Mouse (Mus musculus) cortical plate, adult 2 months (tissue): ENCODE results near the gene a. TPM values are rescaled to one million over a fixed set of nuclear protein-coding genes. Genes with fewer than 3 reads are reported as not detected.
"Not testable (repeated sequence)": the region's sequence is repeated elsewhere in the genome, so short reads cannot be mapped to it uniquely, and the experiment has no call there.

ENCODE experiments used
- H3K27ac ChIP-seq: fragments of 200-500 bp; 2 replicates; pipeline ENCODE4 v1.5.1; 2012; ENCODE audit warnings: low read length, control low read depth, inconsistent platforms; ENCODE audit not compliant: insufficient read depth
- H3K4me1 ChIP-seq: fragments of 200-500 bp; 2 replicates; pipeline ENCODE4 v1.6.1; 2011; ENCODE audit warnings: low read length; ENCODE audit not compliant: control insufficient read depth, insufficient read depth
- H3K4me3 ChIP-seq: fragments of 200-500 bp; 2 replicates; pipeline ENCODE4 v1.5.1; 2011; ENCODE audit warnings: mild to moderate bottlenecking, low read length, control low read depth; ENCODE audit not compliant: insufficient read depth
- CTCF ChIP-seq: fragments of 200-500 bp; IDR thresholded peaks from 2 replicates; pipeline ENCODE4 v1.5.1; 2011; ENCODE audit warnings: mild to moderate bottlenecking, control low read depth, low read length; ENCODE audit not compliant: insufficient read depth; ENCODE audit errors: extremely low read depth
- POLR2A ChIP-seq: fragments of 200-500 bp; IDR thresholded peaks from 2 replicates; pipeline ENCODE4 v1.6.1; 2011; ENCODE audit warnings: mild to moderate bottlenecking, low read length, control low read depth; ENCODE audit not compliant: insufficient read depth; ENCODE audit errors: extremely low read depth
- polyA plus RNA-seq: library from polyadenylated mRNA; depleted of rRNA; stranded (reverse); fragments of >200 nt; gene quantifications from 2 replicates; pipeline ENCODE4 v1.2.3, GENCODE M21; 2012

a gene
- polyA plus RNA-seq, 1 experiment = 0.54 TPM

DNA sequence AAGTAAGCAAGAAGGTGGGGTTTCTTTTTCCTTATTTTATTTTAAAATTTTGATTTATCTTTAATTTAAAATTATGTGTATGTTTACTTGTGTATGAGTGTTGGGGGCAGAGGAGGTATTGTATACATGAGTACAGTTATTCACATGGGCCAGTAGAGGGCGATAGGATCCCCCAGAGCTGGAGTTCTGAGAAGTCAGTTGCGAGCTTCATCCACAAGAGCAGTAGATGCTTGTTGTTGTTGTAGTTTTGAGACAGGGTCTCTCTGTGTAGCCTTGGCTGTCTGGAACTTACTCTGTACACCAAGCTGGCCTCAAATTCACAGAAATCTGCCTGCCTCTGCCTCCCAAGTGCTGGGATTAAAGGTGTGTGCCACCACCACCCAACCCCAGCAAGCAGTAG lies 125.3 kb downstream of the a start:
- Histone ChIP-seq H3K27ac (no peak overlapping the region), H3K4me3 (no peak overlapping the region), H3K4me1 (no peaks in the 10 kb centered on the region)
- TF ChIP-seq POLR2A (no peak), CTCF (peak; percentile 45)

DNA sequence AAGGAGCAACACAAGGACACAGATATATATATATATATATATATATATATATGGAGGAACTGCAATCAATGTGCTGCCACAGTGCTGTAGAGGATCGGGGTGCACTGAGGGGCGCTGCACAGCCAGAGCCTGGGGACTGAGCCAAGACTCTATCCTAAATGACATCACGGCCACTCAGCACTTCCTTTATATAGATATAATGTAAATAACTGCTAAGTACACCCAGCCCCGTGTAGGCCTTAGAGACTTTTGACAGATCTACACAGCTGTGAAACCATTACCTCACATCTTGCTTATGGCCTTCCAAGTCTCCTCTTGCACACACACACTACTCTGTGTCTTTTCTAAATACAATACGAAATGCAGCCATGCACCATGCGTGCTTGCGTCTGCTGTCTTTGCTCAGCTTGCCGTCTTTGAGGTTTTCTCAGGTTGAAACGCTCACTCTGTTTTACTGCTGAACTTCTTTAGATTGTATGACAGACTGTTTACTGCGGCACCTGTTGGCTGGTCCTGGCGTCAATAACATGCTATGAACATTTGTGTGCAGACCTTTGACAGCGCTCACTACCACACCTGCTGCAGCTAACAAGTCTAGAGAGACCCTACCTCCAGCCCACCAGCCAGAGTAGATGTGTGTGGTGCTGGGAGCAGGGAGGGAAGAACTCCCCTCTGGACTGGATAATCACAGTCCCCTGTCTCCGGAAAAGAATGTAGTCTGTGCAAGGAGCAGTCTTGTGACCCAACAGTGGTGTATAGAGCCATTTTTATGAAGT lies 126.9 kb downstream of the a start:
- Histone ChIP-seq H3K27ac (no peak overlapping the region), H3K4me1 (no peaks in the 10 kb centered on the region), H3K4me3 (no peak overlapping the region)
- TF ChIP-seq CTCF (no peak), POLR2A (no peak)

DNA sequence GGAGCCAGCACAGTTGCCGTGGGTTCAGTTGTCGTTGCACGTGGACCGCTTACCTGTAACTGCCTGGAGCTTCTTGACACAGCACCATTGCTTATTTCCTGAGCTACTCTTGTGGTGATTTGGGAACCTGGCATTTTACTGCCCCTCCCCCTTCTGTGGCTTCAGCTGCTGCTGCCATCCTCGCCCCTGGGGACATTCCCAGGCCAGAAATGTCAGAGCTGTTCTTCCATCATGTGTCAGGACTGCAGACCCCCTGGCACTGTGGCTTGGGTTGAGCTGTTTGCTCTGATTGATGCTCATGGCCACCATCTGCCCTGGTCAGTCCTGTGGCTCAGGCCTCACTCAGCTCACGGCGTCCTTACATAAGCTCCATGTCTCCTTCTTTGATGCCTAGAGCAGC lies 129.7 kb downstream of the a start:
- H3K27ac ChIP-seq = no peak overlapping the region
- no peaks in the 10 kb centered on the region for H3K4me1 ChIP-seq
- no peak for TF ChIP-seq POLR2A
- TF ChIP-seq CTCF = no peak
- no peak overlapping the region for H3K4me3 ChIP-seq

DNA sequence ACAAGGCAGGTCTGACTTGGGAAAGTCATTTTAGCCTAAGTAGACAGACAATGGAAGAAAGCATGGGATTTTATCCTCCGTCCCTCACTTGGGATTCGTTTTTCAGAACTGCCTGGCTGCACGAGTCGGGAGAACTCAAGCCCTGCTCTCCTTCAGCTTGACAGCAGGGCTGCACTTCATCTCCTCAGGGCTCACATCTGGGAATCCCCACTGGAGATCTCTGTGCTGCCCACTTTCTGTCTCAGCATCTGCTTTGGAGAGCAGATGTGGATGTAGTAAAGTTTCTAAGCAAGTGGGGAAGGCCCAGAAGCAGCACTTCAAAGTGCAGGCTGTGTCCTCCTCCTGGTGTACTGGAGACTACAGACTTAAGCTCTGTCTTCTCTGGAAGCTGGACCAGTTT lies 130.9 kb downstream of the a start:
- not testable (repeated sequence) for H3K4me3 ChIP-seq, H3K27ac ChIP-seq, H3K4me1 ChIP-seq

DNA sequence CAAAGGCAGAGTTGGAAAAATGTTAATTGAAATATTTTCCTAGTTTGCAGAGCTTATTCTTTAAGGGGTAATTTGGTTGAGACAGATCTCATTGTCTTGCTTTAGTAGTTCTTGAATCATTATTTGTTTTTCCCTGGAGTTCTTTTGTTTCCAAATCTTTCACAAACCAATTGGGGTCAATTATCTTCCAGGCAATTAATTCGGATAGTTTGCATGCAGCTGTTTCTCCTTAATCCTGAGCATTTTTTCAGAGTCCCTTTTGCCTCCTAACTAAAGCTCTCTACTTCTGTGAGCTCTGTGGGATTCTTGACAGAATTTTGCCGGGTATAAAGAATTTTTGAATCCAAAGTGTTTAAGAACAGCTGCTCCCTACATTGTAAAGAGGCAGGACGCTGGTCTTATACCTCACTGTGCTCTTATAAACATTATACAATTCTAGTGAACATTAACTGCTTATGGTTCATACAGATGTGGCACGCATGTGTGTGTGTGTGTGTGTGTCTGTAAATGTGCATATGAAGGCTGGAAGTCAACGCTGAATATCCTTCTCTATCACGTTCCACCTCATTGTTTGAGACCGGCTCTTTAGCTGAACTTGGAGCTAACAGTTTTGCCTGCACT lies 134.3 kb downstream of the a start:
- H3K27ac ChIP-seq = no peak overlapping the region
- TF ChIP-seq POLR2A (no peak), CTCF (no peak)
- H3K4me3 ChIP-seq = no peak overlapping the region
- H3K4me1 ChIP-seq = no peaks in the 10 kb centered on the region

DNA sequence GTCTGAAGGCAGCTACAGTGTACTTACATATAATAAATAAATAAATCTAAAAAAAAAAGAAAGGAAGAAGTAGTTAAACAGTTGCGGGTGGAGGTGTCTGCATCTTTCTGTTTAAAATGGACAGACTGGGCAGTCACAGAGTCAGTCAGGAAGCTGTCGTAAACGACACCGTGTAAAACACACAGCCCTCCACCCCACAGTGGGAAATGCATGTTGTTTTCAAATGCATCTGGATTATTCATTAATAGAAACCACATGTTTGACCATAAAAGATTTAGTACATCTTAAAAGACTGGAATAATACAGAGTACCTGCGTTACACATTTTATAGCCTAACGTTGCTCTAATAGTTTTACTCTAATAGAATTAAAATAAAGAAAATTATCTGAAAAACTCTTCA lies 135.6 kb downstream of the a start:
- H3K4me1 ChIP-seq = no peaks in the 10 kb centered on the region
- TF ChIP-seq CTCF (no peak), POLR2A (no peak)
- no peak overlapping the region for H3K27ac ChIP-seq
- H3K4me3 ChIP-seq = no peak overlapping the region

DNA sequence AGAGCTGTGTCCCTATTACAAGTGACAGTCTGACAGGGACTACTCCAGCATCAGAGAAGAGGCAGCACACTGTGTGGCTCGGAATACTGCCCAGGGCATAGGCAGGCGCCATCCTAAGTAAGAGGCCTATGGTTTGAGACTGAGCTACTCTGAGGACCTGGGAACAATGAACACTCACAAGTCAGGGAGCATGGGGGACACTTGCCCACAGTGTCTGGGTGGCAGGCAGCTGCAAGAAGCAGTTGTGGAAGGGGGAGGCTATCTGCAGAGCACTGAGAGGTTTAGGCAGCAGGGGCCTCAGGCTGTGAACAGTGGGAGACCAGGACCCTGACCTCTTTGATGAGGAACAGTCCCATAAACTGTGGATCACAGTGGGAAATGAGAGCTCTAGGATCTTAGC lies 137.1 kb downstream of the a start:
- H3K4me3 ChIP-seq = no peak overlapping the region
- no peak for TF ChIP-seq POLR2A
- no peak for TF ChIP-seq CTCF
- H3K4me1 ChIP-seq = no peaks in the 10 kb centered on the region
- H3K27ac ChIP-seq = no peak overlapping the region

DNA sequence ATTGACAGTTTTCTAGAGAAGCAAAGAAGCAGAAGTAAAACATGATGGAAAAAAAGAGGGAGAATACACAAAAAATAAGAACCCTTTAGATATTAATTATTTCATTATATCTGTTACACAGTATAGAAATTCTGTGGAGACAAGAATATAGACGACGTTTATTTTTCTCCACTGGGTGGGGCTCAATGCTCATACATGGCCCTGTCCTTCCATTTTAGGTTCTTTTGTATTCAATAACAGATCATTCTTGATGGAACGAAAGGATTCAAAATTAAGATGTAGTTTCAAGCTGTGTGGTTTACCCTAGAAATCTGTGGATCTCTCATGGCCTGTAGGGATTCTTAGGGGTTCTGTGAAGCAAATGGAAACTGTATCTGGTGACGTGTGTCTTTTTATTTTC lies 142.7 kb downstream of the a start:
- H3K27ac ChIP-seq = no peak overlapping the region
- H3K4me1 ChIP-seq = no peaks in the 10 kb centered on the region
- TF ChIP-seq CTCF (no peak), POLR2A (no peak)
- H3K4me3 ChIP-seq = no peak overlapping the region

DNA sequence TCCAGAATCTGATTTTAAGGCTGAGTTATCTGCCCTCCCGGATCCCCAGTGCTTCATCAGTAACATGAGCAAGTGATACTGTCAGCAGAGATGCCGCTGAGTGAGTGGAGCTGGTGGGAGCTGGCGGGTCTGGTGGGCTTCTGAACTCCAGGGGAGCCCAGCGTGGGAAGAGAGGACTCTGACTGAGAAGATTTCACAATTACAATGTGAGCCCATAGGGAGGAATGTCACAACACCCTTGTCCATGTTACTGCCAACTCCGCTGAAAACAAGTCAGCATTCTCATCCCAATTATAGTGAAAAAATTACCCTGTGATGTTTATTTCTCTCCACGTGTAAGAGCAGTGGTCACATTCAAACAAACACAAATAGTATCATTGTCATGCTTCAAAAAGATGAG lies 144.9 kb downstream of the a start:
- no peaks in the 10 kb centered on the region for H3K4me1 ChIP-seq
- no peak overlapping the region for H3K4me3 ChIP-seq
- TF ChIP-seq CTCF = no peak
- no peak for TF ChIP-seq POLR2A
- no peak overlapping the region for H3K27ac ChIP-seq

DNA sequence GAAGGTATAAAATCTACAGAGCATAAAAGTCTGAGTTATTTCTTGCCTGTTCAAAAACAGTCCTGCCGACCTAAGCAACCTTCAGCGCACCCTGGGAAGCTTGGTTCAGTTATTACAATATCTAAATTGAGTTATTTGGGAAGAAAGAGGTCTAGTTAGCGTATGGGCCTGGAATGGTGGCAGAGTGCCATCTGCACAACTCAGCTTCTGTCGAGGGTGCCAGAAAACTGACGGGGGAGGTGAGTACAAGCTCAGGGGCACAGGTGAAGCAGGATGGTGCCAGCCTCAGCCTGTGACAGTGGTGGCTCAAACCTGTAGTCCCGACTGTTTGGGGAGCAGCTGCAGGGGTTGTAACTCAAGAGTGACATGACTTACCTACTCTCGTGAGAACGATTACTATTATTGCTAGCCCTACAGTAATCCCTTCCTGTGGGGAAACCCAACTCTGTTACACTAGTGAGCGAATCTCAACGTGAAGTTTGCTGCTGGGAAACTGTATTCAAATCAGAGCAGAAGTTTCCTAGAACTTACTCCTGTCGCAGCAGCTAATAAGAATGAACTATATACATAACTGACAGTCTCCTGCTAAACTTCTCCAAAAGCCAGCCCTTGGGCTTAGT lies 145.4 kb downstream of the a start:
- H3K27ac ChIP-seq = no peak overlapping the region
- TF ChIP-seq CTCF (no peak), POLR2A (no peak)
- no peak overlapping the region for H3K4me3 ChIP-seq
- no peaks in the 10 kb centered on the region for H3K4me1 ChIP-seq
